Mouse (Mus musculus) kidney, embryonic 15.5 days (tissue): ENCODE results near the gene Slc1a1. TPM values are rescaled to one million over a fixed set of nuclear protein-coding genes. Genes with fewer than 3 reads are reported as not detected.

Experiments used
- ATAC-seq: fragments of 200-750 bp; cut with Nextera tagmentation; replicated peaks from 2 replicates; pipeline ENCODE4 v1.8.0; 2017; ENCODE audit warnings: moderate TSS enrichment; ENCODE audit not compliant: low FRiP score
- H3K27ac ChIP-seq: fragments of 300-500 bp; sonication (generic); 2 replicates; pipeline ENCODE4 v1.5.1; 2015; ENCODE audit warnings: mild to moderate bottlenecking, inconsistent platforms
- H3K27me3 ChIP-seq: fragments of 300-500 bp; sonication (generic); 2 replicates; pipeline ENCODE4 v1.6.1; 2015; ENCODE audit warnings: inconsistent platforms
- H3K36me3 ChIP-seq: fragments of 300-500 bp; sonication (generic); 2 replicates; pipeline ENCODE4 v1.6.1; 2015; ENCODE audit warnings: inconsistent platforms
- H3K4me1 ChIP-seq: fragments of 300-500 bp; sonication (generic); 2 replicates; pipeline ENCODE4 v1.6.1; 2015; ENCODE audit warnings: inconsistent platforms
- H3K4me2 ChIP-seq: fragments of 300-500 bp; sonication (generic); 2 replicates; pipeline ENCODE4 v1.6.1; 2015; ENCODE audit warnings: moderate library complexity, mild to moderate bottlenecking, inconsistent platforms
- H3K4me3 ChIP-seq: fragments of 300-500 bp; sonication (generic); replicated peaks from 2 replicates; pipeline ENCODE4 v1.5.1; 2015; ENCODE audit warnings: mild to moderate bottlenecking, inconsistent platforms
- H3K9ac ChIP-seq: fragments of 300-500 bp; sonication (generic); 2 replicates; pipeline ENCODE4 v1.6.1; 2015; ENCODE audit warnings: mild to moderate bottlenecking, inconsistent platforms
- H3K9me3 ChIP-seq: fragments of 300-500 bp; sonication (generic); replicated peaks from 2 replicates; pipeline ENCODE4 v1.6.1; 2016; ENCODE audit warnings: inconsistent platforms
- WGBS: fragments of 180-500 bp; shearing (Covaris S2); methylation state at CpG from one replicate; pipeline ENCODE4 v1.1.7; 2015; ENCODE audit warnings: mixed read lengths; 5-methylcytosine and 5-hydroxymethylcytosine counted together
- polyA plus RNA-seq: library from polyadenylated mRNA; unstranded; fragments of >200 nt; fragmentation: Nextera tagmentation; extraction: Ambion mirVana; gene quantifications from 2 replicates; pipeline ENCODE4 v1.2.1, GENCODE M21; 2015

Slc1a1 gene
- polyA plus RNA-seq = 3.9 and 4.3 TPM in 2 replicates

DNA sequence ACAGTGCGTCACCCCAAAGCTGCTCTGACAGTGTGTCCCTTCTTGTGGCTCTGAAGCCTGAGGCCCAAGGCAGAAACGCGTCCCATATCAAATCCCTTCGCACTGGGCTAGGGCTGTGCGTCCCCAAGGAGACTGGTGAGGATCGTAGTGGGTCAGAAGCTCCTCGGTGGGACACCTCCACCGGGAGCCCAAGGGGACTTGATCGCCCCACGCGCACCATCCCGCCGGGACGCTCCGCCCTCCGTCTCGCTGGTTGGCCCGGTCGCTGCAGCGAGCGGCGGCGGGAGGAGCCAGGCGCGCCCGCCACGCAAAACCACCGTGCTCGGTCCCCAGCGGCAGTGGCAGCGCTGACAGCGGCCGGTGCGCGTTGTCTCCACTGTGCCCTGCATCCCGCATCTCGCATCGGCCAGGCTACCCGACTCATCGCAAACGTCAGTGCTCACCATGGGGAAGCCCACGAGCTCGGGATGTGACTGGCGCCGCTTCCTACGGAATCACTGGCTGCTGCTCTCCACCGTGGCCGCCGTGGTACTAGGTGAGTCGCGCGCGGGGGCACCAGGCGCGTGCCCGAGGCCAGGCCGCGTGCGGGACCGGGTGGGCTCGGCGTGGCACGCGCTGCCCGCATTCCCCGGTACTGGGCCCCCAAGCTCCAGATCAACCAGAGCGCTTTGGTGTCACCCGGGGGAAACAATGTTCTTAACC is at the start of gene Slc1a1:
Gene Slc1a1, plus strand, starts transcription at position 252 of the 702 bp plus-strand sequence.
- H3K9ac ChIP-seq = peak within 1 kb of the TSS; percentile 34
- H3K27me3 ChIP-seq = peaks cover 34% of the 10 kb centered on the region
- WGBS = under 1% methylated on average over 64 of the region's 68 CpGs
- H3K4me1 ChIP-seq = peaks cover 21% of the 10 kb centered on the region
- peak; percentile 78 for ATAC-seq
- H3K4me2 ChIP-seq = peak within 1 kb of the TSS; percentile 94
- no peak within 1 kb of the TSS for H3K27ac ChIP-seq
- H3K36me3 ChIP-seq = no peaks in the 10 kb centered on the region
- peak within 1 kb of the TSS; percentile 54 for H3K4me3 ChIP-seq
- H3K9me3 ChIP-seq = no peaks in the 10 kb centered on the region

DNA sequence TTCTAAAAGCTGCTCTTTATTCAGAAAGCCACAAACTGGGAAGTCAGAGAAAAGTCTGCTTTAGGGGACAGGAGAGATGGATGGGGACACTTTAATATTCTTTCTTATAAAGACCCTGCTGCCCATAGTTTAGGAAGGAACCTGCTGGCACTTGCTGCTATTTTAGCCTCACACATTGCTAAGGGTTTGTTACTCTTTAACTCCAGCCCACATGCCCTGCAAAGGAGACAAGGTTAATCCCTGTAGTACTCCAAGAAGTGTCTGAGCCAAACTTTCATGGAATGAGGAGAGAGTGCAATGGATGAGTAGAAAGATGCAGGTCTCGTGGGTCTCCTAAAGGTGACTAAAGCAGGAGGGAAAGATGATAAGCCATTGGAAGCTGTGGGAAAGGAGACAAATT is 44.7 kb upstream of the Slc1a1 start:
- H3K9me3 ChIP-seq = no peaks in the 10 kb centered on the region
- no peak overlapping the region for H3K9ac ChIP-seq
- no peak overlapping the region for H3K27ac ChIP-seq
- no peak overlapping the region for H3K4me3 ChIP-seq
- no peaks in the 10 kb centered on the region for H3K27me3 ChIP-seq
- H3K4me1 ChIP-seq = no peaks in the 10 kb centered on the region
- no peak overlapping the region for H3K4me2 ChIP-seq
- H3K36me3 ChIP-seq = no peaks in the 10 kb centered on the region
- 86% methylated on average over 1 of the region's 1 CpGs for WGBS
- no peak for ATAC-seq

DNA sequence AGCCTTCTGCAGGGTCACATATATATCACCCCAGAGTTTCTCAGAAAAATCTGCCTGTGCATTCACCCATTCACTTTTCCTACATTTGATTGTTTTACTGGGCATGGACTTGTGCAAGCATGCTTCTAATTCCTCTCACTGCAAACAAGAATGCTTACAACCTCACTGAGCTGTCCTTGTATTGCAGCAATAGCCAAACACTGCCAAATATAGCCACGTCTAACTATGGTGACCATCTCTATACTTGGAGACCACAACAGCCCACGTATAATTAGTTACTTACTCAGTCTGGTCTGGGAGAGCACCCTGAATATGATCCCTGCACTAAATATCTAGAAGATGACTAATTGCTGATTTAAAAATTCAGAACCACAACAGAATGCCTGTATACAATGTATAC is 41.5 kb upstream of the Slc1a1 start:
- H3K36me3 ChIP-seq = no peaks in the 10 kb centered on the region
- no peak overlapping the region for H3K4me3 ChIP-seq
- no peak overlapping the region for H3K9ac ChIP-seq
- no peak for ATAC-seq
- no peaks in the 10 kb centered on the region for H3K9me3 ChIP-seq
- H3K27me3 ChIP-seq = no peaks in the 10 kb centered on the region
- 79% methylated on average over 2 of the region's 2 CpGs for WGBS
- no peaks in the 10 kb centered on the region for H3K4me1 ChIP-seq
- no peak overlapping the region for H3K27ac ChIP-seq
- H3K4me2 ChIP-seq = no peak overlapping the region

DNA sequence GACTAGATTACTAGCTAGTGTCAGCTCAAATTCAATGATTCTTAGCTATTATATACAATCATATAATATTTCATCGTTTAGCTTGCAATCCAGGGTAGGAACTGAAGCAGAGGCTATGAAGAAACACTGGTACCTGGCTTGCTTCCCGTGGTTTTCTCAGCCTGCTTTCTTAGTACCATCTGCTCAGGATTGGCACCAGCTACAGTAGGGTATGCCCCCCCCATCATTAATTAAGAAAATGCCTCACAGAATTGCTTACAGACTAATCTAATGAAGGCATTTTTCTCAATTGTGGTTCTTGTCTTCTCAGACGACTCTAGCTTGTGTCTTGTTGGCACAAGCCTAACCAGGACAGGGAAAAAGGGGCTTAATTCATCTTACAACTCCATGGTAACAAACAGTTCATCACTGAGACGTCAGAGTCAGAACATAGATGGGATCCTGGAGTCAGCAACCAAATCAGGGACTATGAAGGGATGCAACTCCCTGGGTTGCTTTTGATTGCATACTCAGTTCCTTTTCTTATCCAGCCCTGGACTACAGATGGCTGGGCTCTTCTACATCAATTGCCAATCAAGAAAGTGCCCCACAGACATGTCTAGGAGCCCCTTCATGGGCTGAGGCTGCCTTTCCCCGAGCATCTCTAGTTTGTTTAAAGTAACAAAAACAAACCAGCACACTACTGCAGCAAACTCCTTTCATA is 38.6 kb upstream of the Slc1a1 start:
- Histone ChIP-seq H3K27ac (no peak overlapping the region), H3K27me3 (no peaks in the 10 kb centered on the region), H3K4me2 (no peak overlapping the region), H3K4me1 (no peaks in the 10 kb centered on the region), H3K4me3 (no peak overlapping the region), H3K9me3 (no peaks in the 10 kb centered on the region), H3K9ac (no peak overlapping the region), H3K36me3 (no peaks in the 10 kb centered on the region)
- WGBS = 75% methylated on average over 5 of the region's 5 CpGs
- no peak for ATAC-seq

DNA sequence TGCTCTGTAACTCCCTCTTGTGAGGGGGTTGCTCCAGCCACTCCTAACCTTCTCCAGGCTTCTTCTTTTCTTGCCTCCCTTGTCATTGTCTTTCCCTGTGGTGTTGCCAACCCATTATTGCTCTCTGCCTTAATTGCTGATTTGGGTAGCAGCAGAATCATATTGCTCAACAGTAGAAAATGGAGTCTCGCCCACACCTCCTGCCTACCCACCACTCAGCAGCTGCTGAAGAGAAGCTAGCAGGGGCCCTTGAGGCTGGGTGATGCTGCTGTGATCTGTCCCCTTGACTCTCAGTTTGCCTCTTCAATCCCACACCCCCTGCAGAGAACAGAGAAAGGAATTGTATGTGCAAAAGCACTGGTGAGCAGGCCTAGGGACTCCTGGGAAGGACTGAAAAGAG is 37.9 kb upstream of the Slc1a1 start:
- no peak for ATAC-seq
- no peak overlapping the region for H3K27ac ChIP-seq
- no peaks in the 10 kb centered on the region for H3K9me3 ChIP-seq
- WGBS = 77% methylated on average over 1 of the region's 1 CpGs
- H3K27me3 ChIP-seq = no peaks in the 10 kb centered on the region
- H3K36me3 ChIP-seq = no peaks in the 10 kb centered on the region
- no peaks in the 10 kb centered on the region for H3K4me1 ChIP-seq
- H3K4me3 ChIP-seq = no peak overlapping the region
- no peak overlapping the region for H3K4me2 ChIP-seq
- H3K9ac ChIP-seq = no peak overlapping the region

DNA sequence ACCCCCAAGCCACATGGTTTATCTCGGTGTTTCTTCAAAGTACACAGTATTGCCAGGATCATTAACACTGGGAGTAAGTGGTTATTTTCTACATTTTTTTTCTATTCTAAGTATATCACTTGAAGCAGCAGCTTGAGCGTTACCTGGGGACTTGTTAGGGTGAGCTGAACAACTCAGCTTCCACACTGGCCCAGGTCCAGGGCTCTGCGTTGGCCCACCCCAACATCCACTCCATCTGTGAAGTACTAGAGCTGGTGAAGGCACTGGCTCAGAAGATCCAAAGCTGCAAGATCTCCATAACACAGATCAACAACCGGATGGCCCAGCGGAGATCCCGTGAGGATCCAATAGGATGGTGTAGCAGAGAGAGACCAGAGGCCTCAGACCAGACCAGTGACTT is 37.2 kb upstream of the Slc1a1 start:
- no peaks in the 10 kb centered on the region for H3K4me1 ChIP-seq
- H3K9me3 ChIP-seq = no peaks in the 10 kb centered on the region
- H3K27ac ChIP-seq = no peak overlapping the region
- H3K36me3 ChIP-seq = no peaks in the 10 kb centered on the region
- no peak for ATAC-seq
- WGBS = 88% methylated on average over 6 of the region's 6 CpGs
- H3K4me2 ChIP-seq = no peak overlapping the region
- H3K9ac ChIP-seq = no peak overlapping the region
- H3K27me3 ChIP-seq = no peaks in the 10 kb centered on the region
- no peak overlapping the region for H3K4me3 ChIP-seq

DNA sequence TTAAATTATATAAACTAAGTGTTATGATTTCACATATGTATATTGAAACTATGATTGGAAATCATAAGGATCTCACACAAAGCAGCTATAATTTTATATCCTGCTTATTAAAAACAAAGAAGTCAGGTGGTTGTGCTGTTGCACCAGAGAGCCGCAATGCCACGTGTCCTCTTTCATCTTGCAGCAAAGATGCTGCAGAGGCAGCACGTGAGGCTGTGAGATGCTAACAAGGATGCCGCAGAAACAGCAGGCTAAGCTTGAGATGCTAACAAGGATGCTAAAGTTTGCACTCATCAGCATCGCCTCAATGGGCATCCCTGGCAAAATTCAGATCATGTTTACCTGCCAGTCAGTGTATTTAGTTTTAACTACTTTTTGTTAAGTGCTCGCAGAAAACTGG is 34.4 kb upstream of the Slc1a1 start:
- H3K9me3 ChIP-seq = no peaks in the 10 kb centered on the region
- H3K4me3 ChIP-seq = no peak overlapping the region
- H3K4me1 ChIP-seq = no peaks in the 10 kb centered on the region
- no peak overlapping the region for H3K4me2 ChIP-seq
- no peaks in the 10 kb centered on the region for H3K36me3 ChIP-seq
- H3K27me3 ChIP-seq = no peaks in the 10 kb centered on the region
- H3K27ac ChIP-seq = no peak overlapping the region
- H3K9ac ChIP-seq = no peak overlapping the region
- no peak for ATAC-seq
- 58% methylated on average over 6 of the region's 6 CpGs for WGBS

DNA sequence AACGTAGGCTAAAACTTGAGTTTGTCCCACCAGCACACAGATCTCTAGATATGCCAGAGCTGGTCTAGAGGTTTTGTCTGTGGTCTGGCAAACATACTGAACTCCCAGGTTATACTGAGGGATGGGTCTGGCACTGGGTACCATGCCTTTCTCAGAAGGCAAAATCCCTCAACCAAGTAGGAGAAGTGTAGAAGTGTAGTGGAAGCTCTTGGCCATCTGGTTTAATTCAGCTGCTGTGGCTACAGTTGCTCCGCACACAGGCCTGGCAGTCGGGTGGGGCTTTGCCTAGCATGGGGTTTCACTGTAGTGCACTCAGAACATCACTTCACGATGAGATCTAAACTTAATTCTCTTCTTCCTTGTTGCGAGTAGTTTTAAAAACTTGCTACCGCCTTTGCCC is 28.6 kb upstream of the Slc1a1 start:
- Histone ChIP-seq H3K27me3 (no peaks in the 10 kb centered on the region), H3K4me3 (no peak overlapping the region), H3K4me2 (no peak overlapping the region), H3K9me3 (no peaks in the 10 kb centered on the region), H3K9ac (no peak overlapping the region), H3K27ac (no peak overlapping the region), H3K36me3 (no peaks in the 10 kb centered on the region), H3K4me1 (no peaks in the 10 kb centered on the region)
- WGBS = 94% methylated on average over 6 of the region's 6 CpGs
- ATAC-seq = no peak

DNA sequence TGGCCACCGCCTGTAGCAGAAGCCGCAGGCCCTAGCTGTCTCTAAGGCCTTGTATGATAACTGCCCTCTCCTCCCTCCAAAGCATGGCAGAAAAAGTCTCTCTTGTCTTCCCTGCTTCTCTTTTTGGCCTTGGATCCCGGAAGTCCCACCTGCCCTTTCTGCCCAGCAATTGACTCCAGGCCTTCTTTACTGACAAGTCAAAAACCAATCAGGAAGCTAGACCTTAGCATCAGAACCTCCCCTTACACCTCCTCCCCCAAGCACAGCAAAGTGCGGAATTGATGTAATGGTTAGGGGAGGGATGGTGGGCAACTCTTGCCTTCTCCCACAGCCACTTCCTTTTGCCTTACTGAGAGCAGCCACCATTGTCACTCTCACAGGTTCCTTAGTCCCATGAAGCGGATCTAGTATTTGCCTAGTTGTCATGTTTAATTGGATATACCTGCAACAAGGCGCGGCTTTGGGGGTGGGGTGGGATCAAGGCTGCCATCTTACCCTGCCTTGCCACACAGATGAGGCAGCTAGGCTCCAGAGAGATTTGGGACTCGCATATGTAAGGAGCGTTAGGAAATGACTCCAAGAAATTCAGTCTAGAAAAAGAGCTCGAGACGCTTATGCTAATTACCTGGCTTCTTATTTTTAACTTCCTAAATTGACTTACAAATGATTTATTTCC is 27.9 kb upstream of the Slc1a1 start:
- Histone ChIP-seq H3K9me3 (no peaks in the 10 kb centered on the region), H3K4me2 (no peak overlapping the region), H3K27me3 (no peaks in the 10 kb centered on the region), H3K4me3 (no peak overlapping the region), H3K27ac (no peak overlapping the region), H3K36me3 (no peaks in the 10 kb centered on the region), H3K9ac (no peak overlapping the region), H3K4me1 (no peaks in the 10 kb centered on the region)
- 92% methylated on average over 11 of the region's 11 CpGs for WGBS
- no peak for ATAC-seq

DNA sequence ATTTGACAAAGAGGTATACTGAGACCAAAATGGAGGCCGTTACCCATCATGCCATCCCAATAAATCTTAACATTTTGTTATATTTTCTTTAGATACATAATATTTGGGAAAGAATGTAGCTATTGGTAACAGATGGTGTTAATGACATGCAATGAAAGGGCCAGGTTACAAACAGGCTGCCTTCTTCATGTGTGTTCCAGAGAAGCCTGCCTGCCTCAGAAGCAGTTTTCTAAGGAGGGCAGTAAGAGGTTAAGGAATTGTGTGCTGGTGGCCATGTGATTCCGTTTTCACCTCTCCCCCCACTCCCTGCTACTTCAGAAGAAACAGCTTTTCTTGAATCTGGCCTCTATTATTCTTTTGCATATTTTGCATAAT is 27.4 kb upstream of the Slc1a1 start:
- Histone ChIP-seq H3K9me3 (no peaks in the 10 kb centered on the region), H3K4me1 (no peaks in the 10 kb centered on the region), H3K4me2 (no peak overlapping the region), H3K27ac (no peak overlapping the region), H3K36me3 (no peaks in the 10 kb centered on the region), H3K9ac (no peak overlapping the region), H3K4me3 (no peak overlapping the region), H3K27me3 (no peaks in the 10 kb centered on the region)
- no peak for ATAC-seq
- 52% methylated on average over 2 of the region's 2 CpGs for WGBS

DNA sequence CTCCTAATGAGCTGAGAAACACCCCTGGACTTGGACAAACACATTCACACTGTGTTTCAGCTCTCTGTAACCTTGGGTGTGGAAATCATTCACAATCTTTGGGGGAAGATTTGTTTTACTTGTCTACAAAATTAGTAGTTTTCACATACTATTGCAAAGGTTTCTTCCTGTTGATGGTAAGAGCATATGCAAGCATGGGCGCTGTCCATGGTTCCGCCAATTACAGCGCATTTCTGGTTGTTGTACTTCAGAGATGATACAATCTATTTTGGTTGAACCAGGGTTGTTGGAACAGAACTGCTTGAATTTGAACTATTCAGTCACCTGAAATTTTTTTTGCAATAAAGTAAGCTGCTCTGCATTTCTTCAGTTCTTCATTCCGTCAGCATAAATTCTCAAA is 16.6 kb upstream of the Slc1a1 start:
- no peak for ATAC-seq
- Histone ChIP-seq H3K36me3 (no peaks in the 10 kb centered on the region), H3K9me3 (0 out of 2 replicates have a peak, but pooled peaks cover 6% of the 10 kb centered on the region), H3K4me2 (no peak overlapping the region), H3K27ac (no peak overlapping the region), H3K4me3 (no peak overlapping the region), H3K27me3 (no peaks in the 10 kb centered on the region), H3K9ac (no peak overlapping the region), H3K4me1 (no peaks in the 10 kb centered on the region)
- 72% methylated on average over 4 of the region's 4 CpGs for WGBS

DNA sequence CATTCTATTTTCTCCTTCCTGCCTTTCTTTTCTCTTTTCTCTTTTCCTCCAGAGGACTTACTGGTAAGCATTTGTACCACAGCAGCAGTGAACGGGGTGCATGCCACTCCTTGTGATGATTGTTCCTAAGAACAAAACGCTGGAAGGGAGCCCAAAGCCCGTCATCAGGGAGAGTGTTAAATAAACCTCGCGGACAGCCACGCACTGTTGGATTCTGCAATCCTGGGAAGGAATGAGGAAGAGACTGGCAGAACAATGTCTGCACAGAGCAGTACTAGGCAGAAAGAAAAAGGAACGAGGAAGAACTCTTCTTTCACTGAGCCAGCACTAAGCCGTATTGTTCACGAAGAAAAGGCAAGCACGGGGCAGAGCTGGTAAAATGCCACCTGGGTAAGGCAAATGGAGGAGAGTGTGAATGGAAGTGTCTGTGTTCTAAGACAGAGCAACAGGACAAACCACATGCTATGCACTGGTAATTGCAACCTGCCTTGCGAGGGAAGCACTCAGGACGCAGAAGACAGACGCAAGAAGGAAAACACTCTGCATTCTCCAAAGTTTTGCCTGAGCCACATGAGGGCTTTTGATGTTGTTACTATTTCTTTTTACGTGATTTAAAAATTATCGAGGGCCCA is 7.0 kb upstream of the Slc1a1 start:
- WGBS = 39% methylated on average over 15 of the region's 15 CpGs
- Histone ChIP-seq H3K9me3 (no peaks in the 10 kb centered on the region), H3K27ac (no peak overlapping the region), H3K9ac (no peak overlapping the region), H3K4me1 (peaks cover 8% of the 10 kb centered on the region), H3K4me2 (peak overlapping the region; percentile 27), H3K4me3 (no peak overlapping the region), H3K36me3 (no peaks in the 10 kb centered on the region), H3K27me3 (no peaks in the 10 kb centered on the region; the same call in 1 of the 2 replicates)
- no peak for ATAC-seq
